Mouse (Mus musculus): ENCODE measurements at regions not wholly inside any gene's neighbourhood (a gene's known extent, or its start where the extent isn't known, plus 50 kb on each side); places are given as distances from the start of the nearest gene placed in this dataset.
A peak's percentile ranks its signal among the peaks of the same experiment; 100 is the strongest.

- ATAC-seq (ENCODE audit: poor library complexity, severe bottlenecking) = peak; percentile 62
These were observed 2010.6 kb downstream of the A830018L16Rik start for GRCm38 (mm10) chr1:13424524-13424923.

GRCm38 (mm10) chr1:13425601-13426327 lies 2011.9 kb downstream of the A830018L16Rik start:
- ATAC-seq (ENCODE audit: poor library complexity, severe bottlenecking) = no peak

DNA sequence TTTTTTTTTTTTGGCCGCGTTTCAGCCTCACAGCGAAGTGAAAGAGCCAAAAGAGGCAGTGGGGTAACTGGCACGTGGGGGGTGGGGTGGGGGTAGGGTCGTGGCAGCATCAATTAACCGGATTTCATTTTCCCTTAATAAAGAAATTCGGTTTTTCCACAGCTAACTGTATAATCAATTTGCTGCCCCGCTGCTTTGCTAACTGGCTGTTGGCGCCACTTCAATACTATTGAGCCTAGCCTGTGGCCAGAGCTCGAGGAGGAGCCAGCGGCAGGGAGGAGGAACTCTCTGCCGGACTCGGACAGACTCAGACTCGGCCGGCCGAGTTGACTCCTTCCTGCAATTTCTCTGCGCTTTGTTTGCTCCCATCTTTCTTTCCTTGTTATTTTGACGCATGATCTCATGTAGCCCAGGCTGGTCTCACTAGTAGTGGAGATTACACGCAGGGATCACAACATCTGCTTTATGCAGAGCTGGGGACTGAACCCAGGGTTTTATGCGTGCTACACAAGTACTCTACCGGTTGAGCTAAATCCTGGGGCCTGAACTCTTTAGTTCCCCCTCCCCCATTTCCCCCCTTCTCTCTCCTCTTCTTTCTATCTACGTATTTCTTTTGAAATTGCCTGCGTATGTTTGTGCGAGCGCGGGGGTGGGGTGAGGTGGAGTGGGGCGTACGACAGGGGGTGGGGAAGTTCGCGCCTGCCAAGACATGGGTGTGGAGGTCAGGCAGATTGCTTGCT lies 2012.6 kb downstream of the A830018L16Rik start:
- peak; percentile 87 for ATAC-seq (ENCODE audit: poor library complexity, severe bottlenecking)

- peak; percentile 5; the same call in 1 of the 2 replicates for ATAC-seq (ENCODE audit: poor library complexity, severe bottlenecking)
These were observed 2013.1 kb downstream of the A830018L16Rik start for GRCm38 (mm10) chr1:13427068-13427434.

- ATAC-seq (ENCODE audit: poor library complexity, severe bottlenecking) = no peak
These were observed 2013.7 kb downstream of the A830018L16Rik start for GRCm38 (mm10) chr1:13427501-13428207.

DNA sequence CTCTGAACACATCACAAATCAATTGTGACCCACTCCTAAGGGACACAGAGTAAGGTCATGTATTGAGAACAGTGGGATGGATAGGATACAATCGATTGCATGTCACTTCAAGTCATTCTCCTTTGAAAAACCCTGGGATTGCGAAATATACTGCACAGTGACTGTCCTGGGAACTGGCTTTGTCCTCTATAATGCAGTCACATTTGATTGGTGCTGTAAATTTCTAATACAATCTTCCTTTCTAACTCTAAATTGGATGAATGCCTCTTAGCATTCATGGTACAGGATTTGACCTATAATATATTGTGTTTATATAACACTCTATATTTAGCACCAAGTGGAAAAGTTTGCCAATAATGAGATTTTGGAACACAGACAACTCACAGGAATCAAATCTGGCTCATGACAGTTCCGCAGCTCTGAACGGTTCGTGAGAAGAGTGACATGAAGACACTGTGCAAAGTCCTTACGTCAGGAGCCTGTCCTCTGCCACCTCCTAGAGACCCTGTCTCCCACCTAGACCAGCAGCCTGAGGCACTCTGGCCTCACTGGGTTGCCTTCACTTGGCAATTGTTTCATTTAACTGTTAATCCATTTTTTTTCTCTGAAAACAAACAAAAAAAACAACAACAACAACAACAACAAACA lies 2024.0 kb downstream of the A830018L16Rik start:
- no peak for ATAC-seq (ENCODE audit: poor library complexity, severe bottlenecking)

GRCm38 (mm10) chr1:13442366-13442765 lies 2028.5 kb downstream of the A830018L16Rik start:
- ATAC-seq (ENCODE audit: poor library complexity, severe bottlenecking) = no peak

DNA sequence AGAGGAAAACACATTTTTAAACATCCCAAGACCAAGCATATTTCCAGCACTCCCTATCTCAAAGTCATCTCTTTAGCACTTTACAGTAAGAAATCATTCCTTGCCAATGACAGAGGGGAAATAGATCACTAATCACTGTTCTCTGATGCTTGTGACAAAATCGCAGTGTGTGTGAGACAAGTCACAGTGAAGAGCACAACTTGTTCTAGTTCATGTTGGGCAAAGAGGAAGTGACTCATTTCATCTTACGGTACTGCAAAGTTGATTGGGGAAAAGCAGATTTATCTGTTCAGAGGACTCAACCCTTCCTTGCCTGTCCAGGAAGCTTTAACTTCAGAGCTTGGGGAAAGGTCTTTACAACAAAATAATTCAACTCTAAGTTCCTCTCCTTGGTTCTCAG lies 2040.6 kb downstream of the A830018L16Rik start:
- ATAC-seq (ENCODE audit: poor library complexity, severe bottlenecking) = peak; percentile 49; the same call in 1 of the 2 replicates

GRCm38 (mm10) chr1:13455572-13455971 lies 2041.7 kb downstream of the A830018L16Rik start:
- ATAC-seq (ENCODE audit: poor library complexity, severe bottlenecking) = no peak

- ATAC-seq (ENCODE audit: poor library complexity, severe bottlenecking) = no peak
These were observed 2050.4 kb downstream of the A830018L16Rik start for GRCm38 (mm10) chr1:13464311-13464710.

DNA sequence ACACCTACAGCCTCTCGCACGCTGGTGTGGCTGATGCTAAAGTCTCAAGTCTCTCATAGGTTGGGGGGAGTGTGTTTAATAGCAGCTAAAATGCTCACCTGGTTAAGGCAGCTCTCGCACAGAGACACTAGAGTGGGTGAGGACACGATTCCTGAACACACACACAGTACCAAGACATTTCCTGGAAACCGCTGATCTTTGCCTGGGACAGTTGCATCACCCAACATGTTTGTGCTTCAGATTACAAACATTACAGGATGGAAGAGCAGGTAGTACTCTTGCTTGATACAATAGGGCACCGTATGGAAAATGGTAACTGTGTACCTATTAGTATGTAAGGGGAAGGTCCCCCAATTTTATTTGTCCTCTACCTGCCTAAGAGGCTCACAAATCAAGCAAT lies 2053.3 kb downstream of the A830018L16Rik start:
- no peak for ATAC-seq (ENCODE audit: poor library complexity, severe bottlenecking)

GRCm38 (mm10) chr1:13467886-13468630 lies 2054.2 kb downstream of the A830018L16Rik start:
- ATAC-seq (ENCODE audit: poor library complexity, severe bottlenecking) = no peak

DNA sequence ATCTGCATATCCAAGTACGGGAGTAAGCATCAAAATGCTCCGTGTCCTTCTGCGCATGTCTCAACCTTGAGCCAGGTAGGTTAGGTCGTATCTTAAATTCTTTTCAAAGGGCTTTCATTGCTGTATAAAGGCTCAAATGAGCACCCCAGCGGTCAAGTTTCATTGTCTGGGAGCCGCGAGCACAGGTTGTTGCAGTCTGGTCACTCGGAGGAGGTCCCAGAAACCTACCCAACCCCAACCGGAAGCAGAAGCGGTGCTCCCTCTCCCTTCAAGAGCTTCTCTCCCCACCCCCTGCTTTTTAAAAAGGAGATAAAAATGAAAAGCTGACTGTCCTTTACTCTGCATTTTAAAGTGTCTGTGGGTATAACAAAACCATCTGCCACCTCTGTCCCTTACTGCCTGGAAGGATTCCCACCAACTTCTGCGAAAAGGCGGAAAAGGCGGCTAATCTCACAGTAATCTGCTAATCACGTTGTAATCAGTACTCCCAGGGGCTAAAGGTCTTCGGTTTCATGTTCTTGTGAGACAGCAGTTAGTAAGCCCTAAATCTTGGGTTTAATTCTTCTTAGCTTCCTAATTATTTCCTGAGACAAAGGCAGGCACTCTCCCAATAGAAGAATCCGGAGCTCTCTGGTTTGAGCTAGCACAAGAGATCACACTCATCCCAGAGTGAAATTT lies 2081.0 kb downstream of the A830018L16Rik start:
- ATAC-seq (ENCODE audit: poor library complexity, severe bottlenecking) = no peak

DNA sequence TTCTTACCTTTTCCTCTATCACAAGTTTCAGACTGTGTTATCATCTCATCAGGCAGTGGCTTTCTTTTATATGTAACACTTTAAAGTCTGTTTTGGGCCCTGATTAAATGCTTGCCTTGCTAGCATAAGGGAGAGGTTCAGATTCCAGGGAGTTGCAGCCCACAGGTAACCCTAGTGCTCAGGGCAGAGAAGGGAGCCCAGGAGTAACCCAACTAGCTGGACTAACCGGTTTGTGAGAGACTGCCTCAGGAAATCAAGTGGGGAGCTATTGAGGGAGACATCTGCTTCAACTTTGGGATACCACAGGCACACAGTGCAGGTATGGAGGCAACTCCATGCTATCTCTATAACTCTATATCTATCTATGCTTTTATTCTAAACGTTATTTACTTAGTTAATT lies 2082.5 kb downstream of the A830018L16Rik start:
- no peak for ATAC-seq (ENCODE audit: poor library complexity, severe bottlenecking)

DNA sequence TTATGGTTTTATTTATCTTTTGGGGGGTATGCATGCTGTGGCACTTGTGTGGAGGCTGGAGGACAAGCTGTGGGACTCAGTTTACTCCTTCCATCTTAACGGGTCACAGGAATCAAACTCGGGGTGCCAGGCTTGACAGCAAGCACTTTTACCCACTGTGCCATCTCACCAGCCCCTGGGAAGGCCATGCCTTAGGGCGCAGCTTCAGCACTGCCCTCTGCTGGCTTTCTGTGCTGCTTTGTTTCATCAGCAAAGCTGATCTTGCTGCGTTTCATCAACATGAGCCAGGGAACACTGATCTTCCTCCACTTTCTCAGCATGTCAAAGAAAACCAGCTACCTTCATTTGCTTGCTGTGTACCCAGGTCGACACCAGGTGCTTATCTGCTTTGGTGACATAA lies 2086.6 kb downstream of the A830018L16Rik start:
- ATAC-seq (ENCODE audit: poor library complexity, severe bottlenecking) = 0 out of 2 replicates have a peak, but pooled peaks have one; percentile 33

DNA sequence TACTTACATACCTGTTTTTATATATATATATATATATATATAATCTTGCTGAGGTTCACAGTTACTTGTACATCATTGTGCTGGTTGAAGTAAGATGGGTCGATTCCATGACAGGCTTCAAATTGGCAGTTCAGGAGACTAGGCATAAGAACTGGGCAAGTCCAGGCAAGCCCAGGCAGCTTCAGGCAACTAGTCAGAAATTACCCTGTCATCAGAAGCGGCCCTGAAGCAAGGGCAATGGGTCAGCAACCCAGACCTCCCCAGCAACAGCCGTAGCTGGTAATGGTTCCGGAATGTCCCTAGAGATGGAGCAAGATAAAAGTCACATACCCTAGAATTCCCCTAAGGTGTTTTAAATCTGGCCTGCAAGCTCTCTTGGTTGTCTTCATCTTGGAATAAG lies 2088.0 kb downstream of the A830018L16Rik start:
- ATAC-seq (ENCODE audit: poor library complexity, severe bottlenecking) = no peak

DNA sequence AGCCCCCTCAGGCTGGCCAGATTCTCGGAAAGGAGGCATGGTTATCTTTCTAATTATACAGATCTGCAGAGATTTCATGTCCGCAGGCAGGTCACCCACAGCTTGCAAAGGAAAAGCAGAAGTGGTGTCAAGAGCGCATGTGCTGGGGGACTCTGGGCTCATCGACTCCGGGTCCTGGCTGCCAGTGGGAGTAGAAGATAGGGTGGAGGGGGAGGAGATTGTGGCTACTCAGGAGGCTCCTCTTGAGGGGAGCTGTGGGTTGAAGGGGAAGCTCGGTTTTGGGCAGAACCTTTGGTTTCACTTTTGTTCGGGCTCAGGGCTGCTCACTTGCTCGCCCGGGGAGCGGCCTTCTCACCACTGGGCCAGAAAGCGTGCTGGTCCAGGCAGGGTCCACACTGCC lies 2099.9 kb downstream of the A830018L16Rik start:
- peak; percentile 100 for ATAC-seq (ENCODE audit: poor library complexity, severe bottlenecking)

Measured in megakaryocyte, adult 5-6 weeks (primary cell).